Mouse (Mus musculus) CH12F3 (cell line): ENCODE results near the gene Arl5a.

Source experiments
- in situ Hi-C: fragments of 300-500 bp; cut with MboI; formaldehyde crosslinking; loops from 2 replicates; pipeline ENCODE4 v1.14.3; 2020; ENCODE audit warnings: low sequenced_read_pairs

Gene Arl5a

DNA sequence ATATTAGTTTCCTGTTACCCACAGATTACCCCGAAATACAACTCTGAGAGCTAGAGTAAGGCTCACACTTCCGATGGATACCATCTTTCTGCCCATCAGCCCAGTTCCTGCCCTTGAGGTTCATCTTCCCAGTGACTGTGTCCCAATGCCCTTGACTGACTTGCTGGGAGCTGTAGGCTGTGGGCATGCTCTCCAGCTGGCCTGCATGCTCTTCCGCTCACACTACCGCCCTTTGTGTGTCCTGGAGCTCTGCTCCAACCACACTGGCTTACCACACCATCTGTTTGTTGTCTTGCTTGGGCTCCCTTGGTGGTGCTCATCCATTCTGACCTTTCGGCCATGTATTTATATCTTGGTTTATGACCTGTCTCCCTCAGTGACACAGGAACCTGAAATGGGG lies 57.0 kb downstream of the Arl5a start:
- in situ Hi-C loops = no loop called here

DNA sequence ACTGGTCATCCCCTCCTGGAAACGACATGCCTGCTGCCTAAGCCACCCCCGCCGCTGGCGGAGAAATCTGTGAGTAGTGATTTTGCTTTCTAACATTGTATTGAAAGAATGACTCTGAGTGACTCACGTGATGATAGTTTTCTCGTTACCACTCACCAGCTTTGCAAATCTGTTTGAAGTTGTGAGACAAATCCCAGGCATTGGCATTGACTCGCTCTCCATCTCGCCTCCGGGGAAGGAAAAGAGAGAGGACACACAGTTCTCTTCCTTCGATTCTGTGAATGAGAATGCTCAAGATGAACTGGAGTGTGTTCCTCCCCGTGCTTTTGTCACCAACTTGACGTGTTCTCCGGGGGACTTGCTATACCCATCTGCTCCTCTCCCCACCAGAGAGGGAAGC lies 57.5 kb downstream of the Arl5a start:
- in situ Hi-C loops = no loop called here

DNA sequence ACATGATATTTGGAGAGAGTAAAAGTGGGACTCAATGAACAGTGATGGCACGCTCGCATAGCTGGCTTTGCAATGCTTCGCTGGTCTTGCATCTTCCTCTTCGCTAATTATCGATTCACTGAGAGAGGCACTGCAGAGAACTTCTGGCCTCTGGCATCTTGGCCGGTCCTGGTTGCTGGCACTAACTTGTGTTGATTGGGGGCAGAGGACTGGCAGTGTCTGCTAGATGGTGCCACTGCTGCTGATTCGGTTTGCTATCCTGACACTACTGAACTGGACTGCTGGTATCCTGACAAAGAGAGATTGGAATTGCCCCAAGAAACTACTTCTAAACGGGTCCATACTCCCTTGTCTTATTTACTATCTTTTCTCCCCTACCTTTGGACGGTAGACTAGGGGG lies 63.6 kb downstream of the Arl5a start:
- in situ Hi-C loops = no loop called here

DNA sequence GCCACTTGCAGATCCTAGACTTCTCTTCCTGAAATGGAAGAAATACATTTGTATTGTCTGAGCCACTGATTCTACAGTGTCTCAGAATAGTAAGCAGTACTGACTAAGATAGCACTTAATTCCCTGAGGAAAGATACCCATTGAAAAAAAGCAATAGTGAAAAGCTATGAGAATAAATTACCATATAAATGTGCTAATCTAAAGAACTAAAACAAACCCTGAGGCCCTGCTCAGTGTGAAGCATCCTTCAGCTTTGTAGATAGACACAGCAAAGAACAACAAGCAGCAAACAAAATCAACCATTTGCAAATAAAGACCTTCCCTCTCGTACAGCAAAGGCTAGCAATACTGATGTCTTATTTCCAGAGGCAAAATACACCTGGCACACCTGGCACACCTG lies 65.0 kb downstream of the Arl5a start:
- in situ Hi-C loops = no loop called here

DNA sequence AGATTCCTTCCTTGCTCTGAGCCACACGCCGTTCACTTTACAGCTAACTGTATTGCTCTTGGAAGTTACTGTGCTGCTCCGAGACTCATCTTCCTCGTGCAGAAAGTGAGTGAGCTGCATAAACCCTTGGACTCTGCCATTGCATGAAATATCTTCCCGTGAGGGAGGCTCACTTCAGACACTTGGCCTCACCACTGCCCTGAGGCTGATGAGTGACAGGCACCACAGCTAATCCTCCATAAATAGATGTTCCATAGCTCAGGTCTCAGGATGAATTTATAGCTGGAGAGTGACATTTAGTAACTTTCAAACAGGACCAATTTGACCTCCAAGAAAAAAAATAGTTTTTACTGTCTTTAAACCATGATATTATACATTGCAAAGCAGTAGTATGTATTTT lies 66.5 kb downstream of the Arl5a start:
- in situ Hi-C loops = no loop called here

DNA sequence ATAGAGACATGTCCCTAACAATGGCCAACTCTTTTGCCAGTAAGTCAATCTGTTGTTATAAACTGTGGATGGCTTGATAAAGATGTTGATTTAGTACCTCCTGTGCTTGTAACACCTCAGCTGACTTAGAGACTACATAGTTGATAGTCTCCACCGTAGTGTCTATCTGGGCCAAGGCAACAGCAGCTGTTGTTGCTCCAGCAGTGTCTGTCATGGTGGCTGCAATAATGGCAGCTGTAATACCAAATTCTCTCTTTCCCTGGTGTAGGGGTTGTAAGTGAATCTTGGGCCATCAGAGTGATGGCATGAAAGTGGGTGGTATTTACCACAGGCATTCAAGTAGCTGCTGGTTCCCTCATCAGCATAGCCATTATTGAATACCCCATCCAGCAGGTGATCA lies 73.7 kb downstream of the Arl5a start:
- in situ Hi-C loops = no loop called here
